28 mouse cellular contexts compared by ENCODE assay signal in the genomic region with DNA sequence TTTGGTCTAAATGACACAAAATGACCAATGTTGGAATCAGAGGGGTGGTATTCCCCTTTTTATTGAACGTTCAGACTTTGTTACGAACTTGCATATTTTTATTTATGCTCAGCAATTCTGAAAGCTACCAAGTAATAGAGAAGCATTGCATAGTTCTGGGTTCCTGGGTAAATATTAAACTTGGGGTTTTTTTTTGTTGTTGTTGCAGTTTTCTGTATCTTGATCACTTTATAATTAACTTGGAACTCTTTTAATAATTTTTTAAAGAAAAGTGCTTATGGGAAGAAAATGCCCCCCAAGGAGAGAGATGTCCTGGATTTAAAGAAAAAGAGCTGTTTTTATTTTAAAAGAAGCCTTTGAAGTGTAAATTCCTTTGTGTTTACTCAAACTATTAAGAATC.
"Had no signal": no experiment of that assay in that cellular context is flagged by ENCODE, and none has a peak within 500 bp of the region (broad histone marks: within the 10 kb centered on the region; RNA-seq: fewer than 3 reads in every experiment).

No protein-coding gene starts in this region.

- H3K27ac ChIP-seq: limb, embryonic 10.5 days; limb, embryonic 12.5 days; limb, embryonic 13.5 days; limb, embryonic 15.5 days; liver, embryonic 12.5 days; liver, embryonic 13.5 days; liver, embryonic 14.5 days; liver, embryonic 15.5 days; lung, embryonic 15.5 days; macrophage; midbrain, embryonic 10.5 days; midbrain, embryonic 12.5 days; midbrain, embryonic 13.5 days; midbrain, embryonic 15.5 days; neural tube, embryonic 12.5 days had no signal

- H3K4me1 ChIP-seq: limb, embryonic 10.5 days; limb, embryonic 12.5 days; limb, embryonic 13.5 days; limb, embryonic 15.5 days; liver, embryonic 12.5 days; liver, embryonic 13.5 days; liver, embryonic 15.5 days; lung, embryonic 15.5 days; megakaryocyte, embryonic 14.5 days; midbrain, embryonic 10.5 days; midbrain, embryonic 12.5 days; midbrain, embryonic 13.5 days; midbrain, embryonic 15.5 days; neural tube, embryonic 12.5 days had no signal

- DNase-seq: left cerebral cortex, postnatal 4 days; liver; liver, embryonic 13.5 days; liver, postnatal 0 days; lung, adult 18-20 months; lung, adult 2 months; lung, embryonic 14.5 days; lung, postnatal 10 days; lung, postnatal 14 days; lung, postnatal 36 days; lung, postnatal 4 days; midbrain, embryonic 14.5 days had no signal

- H3K4me3 ChIP-seq: limb, embryonic 10.5 days; limb, embryonic 12.5 days; limb, embryonic 13.5 days; limb, embryonic 15.5 days; liver, embryonic 12.5 days; liver, embryonic 13.5 days; liver, embryonic 15.5 days; lung, embryonic 15.5 days; megakaryocyte, embryonic 14.5 days; midbrain, embryonic 10.5 days; midbrain, embryonic 12.5 days; midbrain, embryonic 13.5 days; midbrain, embryonic 15.5 days; myocyte; neural tube, embryonic 12.5 days had no signal

- H3K27me3 ChIP-seq: limb, embryonic 12.5 days; limb, embryonic 13.5 days; limb, embryonic 15.5 days; liver, embryonic 12.5 days; liver, embryonic 13.5 days; liver, embryonic 15.5 days; lung, embryonic 15.5 days; megakaryocyte, embryonic 14.5 days; midbrain, embryonic 12.5 days; midbrain, embryonic 13.5 days; midbrain, embryonic 15.5 days; neural tube, embryonic 12.5 days had no signal

- H3K36me3 ChIP-seq: limb, embryonic 10.5 days; limb, embryonic 12.5 days; limb, embryonic 13.5 days; limb, embryonic 15.5 days; liver, embryonic 12.5 days; liver, embryonic 13.5 days; liver, embryonic 15.5 days; lung, embryonic 15.5 days; midbrain, embryonic 10.5 days; midbrain, embryonic 12.5 days; midbrain, embryonic 13.5 days; midbrain, embryonic 15.5 days; neural tube, embryonic 12.5 days had no signal
